Mouse (Mus musculus) liver, embryonic 15.5 days (tissue): ENCODE data around the gene Zfhx3. TPM values are rescaled to one million over a fixed set of nuclear protein-coding genes. Genes with fewer than 3 reads are reported as not detected.
"Not testable (repeated sequence)": the region's sequence is repeated elsewhere in the genome, so short reads cannot be mapped to it uniquely, and the experiment has no call there.

Experiments used
- ATAC-seq: fragments of 200-750 bp; cut with Nextera tagmentation; 2 replicates; pipeline ENCODE4 v1.8.0; 2017; ENCODE audit warnings: moderate number of reproducible peaks, mild to moderate bottlenecking, moderate library complexity; ENCODE audit not compliant: insufficient read depth
- H3K27ac ChIP-seq: fragments of 300-500 bp; sonication (generic); replicated peaks from 2 replicates; pipeline ENCODE4 v1.5.1; 2015; ENCODE audit warnings: mild to moderate bottlenecking, inconsistent platforms
- H3K27me3 ChIP-seq: fragments of 300-500 bp; sonication (generic); 2 replicates; pipeline ENCODE4 v1.6.1; 2015; ENCODE audit warnings: mild to moderate bottlenecking, inconsistent platforms
- H3K36me3 ChIP-seq: fragments of 300-500 bp; sonication (generic); replicated peaks from 2 replicates; pipeline ENCODE4 v1.6.1; 2015; ENCODE audit warnings: moderate library complexity, mild to moderate bottlenecking, inconsistent platforms
- H3K4me1 ChIP-seq: fragments of 300-500 bp; sonication (generic); replicated peaks from 2 replicates; pipeline ENCODE4 v1.6.1; 2015; ENCODE audit warnings: inconsistent platforms
- H3K4me2 ChIP-seq: fragments of 300-500 bp; sonication (generic); 2 replicates; pipeline ENCODE4 v1.6.1; 2015; ENCODE audit warnings: moderate library complexity, mild to moderate bottlenecking, inconsistent platforms
- H3K4me3 ChIP-seq: fragments of 300-500 bp; sonication (generic); replicated peaks from 2 replicates; pipeline ENCODE4 v1.5.1; 2015; ENCODE audit warnings: mild to moderate bottlenecking, inconsistent platforms
- H3K9ac ChIP-seq: fragments of 300-500 bp; sonication (generic); 2 replicates; pipeline ENCODE4 v1.6.1; 2015; ENCODE audit warnings: moderate library complexity, mild to moderate bottlenecking, inconsistent platforms
- H3K9me3 ChIP-seq: fragments of 300-500 bp; sonication (generic); replicated peaks from 2 replicates; pipeline ENCODE4 v1.6.1; 2016; ENCODE audit warnings: inconsistent platforms
- WGBS: fragments of 180-500 bp; shearing (Covaris S2); methylation state at CpG from one replicate; pipeline ENCODE4 v1.1.7; 2015; ENCODE audit warnings: mixed read lengths; ENCODE audit not compliant: insufficient replicate concordance; 5-methylcytosine and 5-hydroxymethylcytosine counted together
- polyA plus RNA-seq: library from polyadenylated mRNA; unstranded; fragments of >200 nt; fragmentation: Nextera tagmentation; extraction: Ambion mirVana; gene quantifications from 2 replicates; pipeline ENCODE4 v1.2.1, GENCODE M21; 2015

Gene Zfhx3
- polyA plus RNA-seq: 1.0 TPM in 2 replicates

DNA sequence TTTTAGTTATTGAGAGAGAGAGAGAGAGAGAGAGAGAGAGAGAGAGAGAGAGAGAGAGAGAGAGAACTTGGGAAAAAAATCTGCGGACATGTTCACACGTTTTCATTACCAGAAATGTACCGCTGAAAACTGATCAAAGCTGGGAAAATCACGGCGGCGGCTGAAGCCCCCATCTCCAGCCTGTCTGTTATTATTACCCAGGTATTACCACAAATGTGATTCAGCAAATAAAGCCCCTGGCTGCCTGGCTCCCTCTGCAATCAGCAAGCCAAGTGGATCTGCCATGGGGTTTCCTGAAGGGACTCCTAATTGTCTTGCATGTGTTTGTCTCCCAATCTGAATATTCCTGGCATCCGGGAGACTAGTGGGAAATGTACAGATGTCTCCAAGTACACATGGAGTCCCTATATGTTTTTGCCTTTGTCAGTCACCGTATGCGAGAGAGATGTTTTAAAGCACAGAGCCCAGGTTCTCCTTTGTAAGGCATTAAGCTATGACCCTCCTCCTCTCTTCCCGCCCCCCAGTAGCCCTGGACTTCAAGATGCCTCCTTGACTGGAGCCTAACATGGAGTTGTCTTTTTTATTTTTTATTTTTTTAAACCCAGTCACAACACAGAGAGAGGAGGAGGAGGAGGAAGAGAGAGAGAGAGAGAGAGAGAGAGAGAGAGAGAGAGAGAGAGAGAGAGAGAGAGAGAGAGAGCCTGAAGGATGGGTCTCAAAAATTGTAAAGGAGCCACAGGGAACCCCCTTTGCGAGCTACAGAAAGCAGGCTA, at the start of gene Zfhx3:
Zfhx3 (plus strand) TSS at position 723 of the 773 bp plus-strand sequence.
- Histone ChIP-seq H3K4me1 (no peaks in the 10 kb centered on the region), H3K27ac (no peak within 1 kb of the TSS), H3K9ac (no peak within 1 kb of the TSS), H3K27me3 (peaks cover 50% of the 10 kb centered on the region), H3K9me3 (no peaks in the 10 kb centered on the region), H3K4me2 (no peak within 1 kb of the TSS), H3K4me3 (no peak within 1 kb of the TSS), H3K36me3 (no peaks in the 10 kb centered on the region)
- no peak for ATAC-seq
- 22% methylated on average over 11 of the region's 11 CpGs for WGBS

- Histone ChIP-seq H3K4me3 (no peak overlapping the region), H3K27ac (no peak overlapping the region), H3K36me3 (no peaks in the 10 kb centered on the region), H3K9me3 (no peaks in the 10 kb centered on the region), H3K4me2 (no peak overlapping the region), H3K27me3 (no peaks in the 10 kb centered on the region), H3K9ac (no peak overlapping the region), H3K4me1 (no peaks in the 10 kb centered on the region)
- ATAC-seq: no peak
- 65% methylated on average over 12 of the region's 12 CpGs for WGBS
Observed at GRCm38 (mm10) chr8:107918984-107919383, 23.5 kb upstream of the Zfhx3 start.

- Histone ChIP-seq H3K27ac (no peak overlapping the region), H3K27me3 (no peaks in the 10 kb centered on the region), H3K4me3 (no peak overlapping the region), H3K9me3 (no peaks in the 10 kb centered on the region), H3K4me2 (no peak overlapping the region), H3K9ac (no peak overlapping the region), H3K4me1 (no peaks in the 10 kb centered on the region), H3K36me3 (no peaks in the 10 kb centered on the region)
- no peak for ATAC-seq
- 59% methylated on average over 15 of the region's 15 CpGs for WGBS
Observed at GRCm38 (mm10) chr8:107926149-107926548, 16.3 kb upstream of the Zfhx3 start.

DNA sequence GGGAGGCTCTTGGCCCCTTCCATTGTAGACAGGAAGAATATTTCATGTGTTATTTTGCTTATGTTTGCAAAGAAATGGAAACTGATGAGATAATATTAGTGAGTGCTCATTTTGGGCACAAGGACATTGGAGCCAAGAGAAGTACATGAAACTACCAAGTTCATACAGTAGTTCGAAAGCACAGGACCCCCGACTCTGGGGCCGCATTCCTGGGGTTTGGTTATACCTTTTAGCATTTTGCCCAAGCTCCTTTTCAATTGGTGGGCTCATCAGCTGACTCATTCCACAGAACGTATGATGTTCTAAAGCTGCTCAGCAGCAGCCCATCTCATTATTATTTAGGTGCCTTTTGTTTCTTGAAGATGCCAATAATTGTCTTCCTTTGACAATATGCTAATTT, 5.7 kb upstream of the Zfhx3 start:
- Histone ChIP-seq H3K4me3 (no peak overlapping the region), H3K9me3 (no peaks in the 10 kb centered on the region), H3K27ac (no peak overlapping the region), H3K4me2 (no peak overlapping the region), H3K4me1 (no peaks in the 10 kb centered on the region), H3K9ac (no peak overlapping the region), H3K36me3 (no peaks in the 10 kb centered on the region), H3K27me3 (0 out of 2 replicates have a peak, but pooled peaks cover 4% of the 10 kb centered on the region)
- WGBS: 74% methylated on average over 4 of the region's 4 CpGs
- no peak for ATAC-seq

DNA sequence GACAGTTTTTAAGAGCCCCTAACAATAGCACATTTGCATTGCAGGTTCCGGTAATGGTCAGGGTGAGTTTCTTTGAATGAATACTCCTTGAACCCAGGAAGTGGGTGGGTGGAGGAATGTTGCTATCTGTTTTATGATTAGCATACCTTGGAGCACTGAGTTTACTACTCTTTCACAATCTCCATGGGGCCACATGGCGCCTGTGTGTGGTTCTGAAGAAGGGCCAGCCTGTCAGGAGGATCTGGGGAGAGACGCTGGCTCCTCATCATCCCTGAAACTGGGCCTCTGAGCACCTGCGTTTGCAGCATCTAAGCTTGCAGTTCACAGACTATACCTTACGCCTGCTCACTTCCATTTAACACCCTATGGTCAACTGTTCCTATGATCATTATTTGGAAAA, 4.2 kb upstream of the Zfhx3 start:
- not testable (repeated sequence) for H3K36me3 ChIP-seq, H3K9ac ChIP-seq, H3K9me3 ChIP-seq, ATAC-seq, H3K4me2 ChIP-seq, H3K27ac ChIP-seq, H3K4me1 ChIP-seq, H3K4me3 ChIP-seq
- WGBS: 68% methylated on average over 5 of the region's 5 CpGs
- H3K27me3 ChIP-seq: peaks cover 17% of the 10 kb centered on the region

GRCm38 (mm10) chr8:107940181-107940580, 2.3 kb upstream of the Zfhx3 start:
- H3K27me3 ChIP-seq: peaks cover 35% of the 10 kb centered on the region
- no peak overlapping the region for H3K9ac ChIP-seq
- H3K36me3 ChIP-seq: no peaks in the 10 kb centered on the region
- no peaks in the 10 kb centered on the region for H3K9me3 ChIP-seq
- ATAC-seq: no peak
- no peak overlapping the region for H3K4me2 ChIP-seq
- H3K4me3 ChIP-seq: no peak overlapping the region
- no peak overlapping the region for H3K27ac ChIP-seq
- H3K4me1 ChIP-seq: no peaks in the 10 kb centered on the region
- WGBS: 70% methylated on average over 8 of the region's 8 CpGs

DNA sequence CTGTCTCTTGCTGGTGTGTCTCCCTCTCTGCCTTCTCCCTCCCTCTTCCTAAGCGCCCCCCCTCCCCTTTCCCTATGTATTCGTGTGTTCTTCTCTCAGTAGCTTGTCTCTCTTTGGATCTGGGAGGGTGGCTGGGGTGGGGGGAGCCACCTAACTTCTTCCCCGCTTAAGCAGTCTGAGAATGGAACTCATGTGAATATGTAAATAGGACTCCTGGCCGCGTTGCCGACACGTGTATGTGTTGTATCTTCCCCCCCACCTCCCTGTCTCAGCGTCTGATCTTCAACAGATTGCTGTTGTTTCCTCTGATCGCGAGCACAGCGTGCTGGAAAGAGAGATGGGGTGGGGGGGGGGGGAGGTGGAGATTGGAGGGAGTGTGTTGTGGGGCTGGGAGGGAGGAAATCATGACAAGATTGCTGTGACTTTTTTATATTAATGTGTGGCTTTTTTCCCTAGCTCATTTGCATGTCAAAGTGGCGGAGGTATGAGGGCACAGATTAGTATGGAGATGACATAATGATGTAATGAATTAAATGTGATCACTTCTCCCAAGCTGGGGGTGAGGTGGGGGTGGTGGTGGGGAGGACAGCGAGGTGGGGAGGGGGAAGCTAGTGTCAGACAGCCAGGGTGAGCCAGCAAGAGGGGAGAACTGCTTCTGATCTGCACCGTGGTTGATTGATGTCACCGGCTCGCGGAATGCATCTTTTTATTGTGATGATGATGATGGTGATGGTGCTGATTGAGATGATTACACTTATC, 487 bp downstream of the Zfhx3 start:
- Histone ChIP-seq H3K4me3 (no peak overlapping the region), H3K36me3 (no peaks in the 10 kb centered on the region), H3K27ac (no peak overlapping the region), H3K4me2 (no peak overlapping the region), H3K27me3 (peaks cover 52% of the 10 kb centered on the region), H3K4me1 (no peaks in the 10 kb centered on the region), H3K9me3 (no peaks in the 10 kb centered on the region), H3K9ac (no peak overlapping the region)
- under 1% methylated on average over 17 of the region's 17 CpGs for WGBS
- no peak for ATAC-seq

GRCm38 (mm10) chr8:107943550-107944348, 1.3 kb downstream of the Zfhx3 start:
- ATAC-seq: no peak
- H3K36me3 ChIP-seq: no peaks in the 10 kb centered on the region
- H3K9me3 ChIP-seq: no peaks in the 10 kb centered on the region
- no peak overlapping the region for H3K4me3 ChIP-seq
- H3K27me3 ChIP-seq: peaks cover 52% of the 10 kb centered on the region
- no peaks in the 10 kb centered on the region for H3K4me1 ChIP-seq
- no peak overlapping the region for H3K9ac ChIP-seq
- no peak overlapping the region for H3K27ac ChIP-seq
- WGBS: 9% methylated on average over 10 of the region's 10 CpGs
- H3K4me2 ChIP-seq: no peak overlapping the region

- H3K9me3 ChIP-seq: no peaks in the 10 kb centered on the region
- no peak overlapping the region for H3K4me2 ChIP-seq
- no peak overlapping the region for H3K27ac ChIP-seq
- no peaks in the 10 kb centered on the region for H3K36me3 ChIP-seq
- no peak for ATAC-seq
- H3K4me1 ChIP-seq: no peaks in the 10 kb centered on the region
- H3K4me3 ChIP-seq: no peak overlapping the region
- H3K27me3 ChIP-seq: peaks cover 52% of the 10 kb centered on the region
- WGBS: 12% methylated on average over 31 of the region's 31 CpGs
- no peak overlapping the region for H3K9ac ChIP-seq
Observed at GRCm38 (mm10) chr8:107944676-107945600, 2.5 kb downstream of the Zfhx3 start.

GRCm38 (mm10) chr8:107946888-107947287, 4.4 kb downstream of the Zfhx3 start:
- H3K9ac ChIP-seq: no peak overlapping the region
- 51% methylated on average over 5 of the region's 5 CpGs for WGBS
- H3K36me3 ChIP-seq: no peaks in the 10 kb centered on the region
- H3K4me3 ChIP-seq: no peak overlapping the region
- H3K9me3 ChIP-seq: no peaks in the 10 kb centered on the region
- no peak for ATAC-seq
- H3K4me2 ChIP-seq: no peak overlapping the region
- no peak overlapping the region for H3K27ac ChIP-seq
- H3K4me1 ChIP-seq: no peaks in the 10 kb centered on the region
- H3K27me3 ChIP-seq: peaks cover 46% of the 10 kb centered on the region
